Mouse (Mus musculus) liver, embryonic 16.5 days (tissue): ENCODE measurements at regions not wholly inside any gene's neighbourhood (a gene's known extent, or its start where the extent isn't known, plus 50 kb on each side); places are given as distances from the start of the nearest gene placed in this dataset.
"Not testable (repeated sequence)": the region's sequence is repeated elsewhere in the genome, so short reads cannot be mapped to it uniquely, and the experiment has no call there.

ENCODE experiments used
- ATAC-seq: fragments of 200-750 bp; cut with Nextera tagmentation; 2 replicates; pipeline ENCODE4 v1.8.0; 2017; ENCODE audit warnings: low read depth, mild to moderate bottlenecking, moderate number of reproducible peaks, moderate library complexity
- H3K27ac ChIP-seq: fragments of 300-500 bp; sonication (generic); 2 replicates; pipeline ENCODE4 v1.5.1; 2014; ENCODE audit warnings: mild to moderate bottlenecking, low read length
- H3K27me3 ChIP-seq: fragments of 300-500 bp; sonication (generic); 2 replicates; pipeline ENCODE4 v1.6.1; 2014; ENCODE audit warnings: low read depth, low read length, mixed read lengths; ENCODE audit not compliant: control insufficient read depth, insufficient read depth
- H3K36me3 ChIP-seq: fragments of 300-500 bp; sonication (generic); 2 replicates; pipeline ENCODE4 v1.6.1; 2014; ENCODE audit warnings: mild to moderate bottlenecking; ENCODE audit not compliant: control insufficient read depth, insufficient read depth
- H3K4me1 ChIP-seq: fragments of 300-500 bp; sonication (generic); 2 replicates; pipeline ENCODE4 v1.6.1; 2014; ENCODE audit warnings: low read depth, low read length, mixed read lengths; ENCODE audit not compliant: control insufficient read depth
- H3K4me2 ChIP-seq: fragments of 300-500 bp; sonication (generic); 2 replicates; pipeline ENCODE4 v1.6.1; 2014; ENCODE audit warnings: low read depth, low read length, mixed read lengths
- H3K4me3 ChIP-seq: fragments of 300-500 bp; sonication (generic); 2 replicates; pipeline ENCODE4 v1.5.1; 2014; ENCODE audit warnings: low read depth, mild to moderate bottlenecking, low read length
- H3K9ac ChIP-seq: fragments of 300-500 bp; sonication (generic); 2 replicates; pipeline ENCODE4 v1.6.1; 2014; ENCODE audit warnings: low read depth, low read length
- H3K9me3 ChIP-seq: fragments of 300-500 bp; sonication (generic); replicated peaks from 2 replicates; pipeline ENCODE4 v1.6.1; 2016; ENCODE audit warnings: low read length; ENCODE audit not compliant: control insufficient read depth
- WGBS: fragments of 180-500 bp; shearing (Covaris S2); extraction: QIAGEN DNeasy Blood & Tissue Kit; methylation state at CpG from one replicate; pipeline ENCODE4 v1.1.7; 2014; ENCODE audit not compliant: insufficient replicate concordance; 5-methylcytosine and 5-hydroxymethylcytosine counted together

GRCm38 (mm10) chr10:14977268-14978000 is 259.4 kb upstream of the Gje1 start:
- no peaks in the 10 kb centered on the region for H3K9me3 ChIP-seq
- H3K4me2 ChIP-seq, result no peak overlapping the region
- H3K36me3 ChIP-seq, result no peaks in the 10 kb centered on the region
- WGBS, result 46% methylated on average over 2 of the region's 2 CpGs
- no peak overlapping the region for H3K9ac ChIP-seq
- H3K4me3 ChIP-seq, result no peak overlapping the region
- H3K4me1 ChIP-seq, result no peaks in the 10 kb centered on the region
- ATAC-seq, result no peak
- H3K27me3 ChIP-seq, result no peaks in the 10 kb centered on the region
- H3K27ac ChIP-seq, result no peak overlapping the region

- Histone ChIP-seq H3K9ac (no peak overlapping the region), H3K4me2 (no peak overlapping the region), H3K27ac (no peak overlapping the region), H3K36me3 (no peaks in the 10 kb centered on the region), H3K4me1 (no peaks in the 10 kb centered on the region), H3K4me3 (no peak overlapping the region), H3K27me3 (no peaks in the 10 kb centered on the region), H3K9me3 (no peaks in the 10 kb centered on the region)
- ATAC-seq, result no peak
Observed at GRCm38 (mm10) chr10:14969726-14970125, 251.7 kb upstream of the Gje1 start.

GRCm38 (mm10) chr10:14967645-14968044 is 249.6 kb upstream of the Gje1 start:
- WGBS, result 33% methylated on average over 1 of the region's 1 CpGs
- no peak overlapping the region for H3K4me3 ChIP-seq

GRCm38 (mm10) chr10:14966771-14967170 is 248.8 kb upstream of the Gje1 start:
- H3K9me3 ChIP-seq, H3K4me2 ChIP-seq, H3K9ac ChIP-seq, H3K27ac ChIP-seq, H3K27me3 ChIP-seq, H3K4me1 ChIP-seq, ATAC-seq, H3K4me3 ChIP-seq, H3K36me3 ChIP-seq: not testable (repeated sequence)
- 60% methylated on average over 3 of the region's 3 CpGs for WGBS

More at GRCm38 (mm10) chr10:14967645-14968044, 249.6 kb upstream of the Gje1 start:
- Histone ChIP-seq H3K27me3 (no peaks in the 10 kb centered on the region), H3K4me2 (no peak overlapping the region), H3K27ac (no peak overlapping the region), H3K4me1 (no peaks in the 10 kb centered on the region), H3K9me3 (no peaks in the 10 kb centered on the region), H3K36me3 (no peaks in the 10 kb centered on the region), H3K9ac (no peak overlapping the region)
- ATAC-seq, result no peak

GRCm38 (mm10) chr10:14952899-14953478 is 235.0 kb upstream of the Gje1 start:
- no peak overlapping the region for H3K4me2 ChIP-seq
- 39% methylated on average over 1 of the region's 1 CpGs for WGBS
- H3K36me3 ChIP-seq, result no peaks in the 10 kb centered on the region
- no peaks in the 10 kb centered on the region for H3K27me3 ChIP-seq
- ATAC-seq, result no peak
- no peaks in the 10 kb centered on the region for H3K4me1 ChIP-seq
- no peaks in the 10 kb centered on the region for H3K9me3 ChIP-seq
- H3K4me3 ChIP-seq, result no peak overlapping the region
- no peak overlapping the region for H3K9ac ChIP-seq
- no peak overlapping the region for H3K27ac ChIP-seq

- 47% methylated on average over 2 of the region's 2 CpGs for WGBS
- no peak overlapping the region for H3K9ac ChIP-seq
- no peaks in the 10 kb centered on the region for H3K36me3 ChIP-seq
- no peaks in the 10 kb centered on the region for H3K9me3 ChIP-seq
- no peak for ATAC-seq
- H3K27ac ChIP-seq, result no peak overlapping the region
- H3K27me3 ChIP-seq, result no peaks in the 10 kb centered on the region
- H3K4me3 ChIP-seq, result no peak overlapping the region
- H3K4me2 ChIP-seq, result no peak overlapping the region
- no peaks in the 10 kb centered on the region for H3K4me1 ChIP-seq
Observed at GRCm38 (mm10) chr10:14941875-14942274, 223.9 kb upstream of the Gje1 start.
